Comparison of ENCODE assay signal across 8 mouse cellular contexts in the genomic region with DNA sequence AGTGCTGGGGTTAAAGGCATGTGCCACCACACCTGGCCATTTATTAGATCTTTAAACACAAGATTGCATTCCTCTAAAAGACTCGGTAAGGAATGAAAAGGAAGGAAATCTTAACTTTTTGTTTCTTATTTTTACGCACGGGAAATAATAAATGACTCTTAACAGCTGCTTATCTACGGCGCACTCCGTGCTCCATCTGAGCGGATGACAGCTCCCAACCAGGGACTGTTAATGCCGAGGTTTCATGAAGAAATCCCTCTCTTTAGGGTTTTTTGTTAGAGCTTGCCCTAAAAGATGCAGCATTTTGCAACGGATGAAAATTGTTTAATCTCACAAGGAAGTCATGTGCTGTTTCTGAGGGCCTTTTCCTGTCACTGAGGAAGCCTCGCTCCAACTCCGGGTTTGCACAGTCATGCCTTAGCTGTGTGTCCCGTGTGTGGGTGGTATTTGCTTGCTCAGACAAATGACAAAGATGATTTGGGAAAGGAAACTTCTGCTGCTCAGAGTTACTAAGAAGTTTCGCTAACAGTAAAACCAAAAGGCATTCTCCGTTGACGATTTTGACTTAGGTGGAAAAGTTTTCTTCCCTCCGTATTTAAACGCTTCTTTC. TPM values are rescaled to one million over a fixed set of nuclear protein-coding genes. Genes with fewer than 3 reads are reported as not detected.
A peak's percentile ranks its signal among the peaks of the same experiment; 100 is the strongest.
DNase-seq lines count a peak whose midpoint lies in the region; ATAC-seq lines count a peak whose summit lies in the region.

No protein-coding gene starts in this region.

- peak; percentile 3 for DNase-seq in kidney, adult 11 months
- no peak for DNase-seq in kidney, adult 18-20 months
- peak; percentile 56 for DNase-seq in c-Kit-positive CD71-positive TER-119-positive erythroid progenitor cells, embryonic 14.5 days (ENCODE audit: low spot score)
- DNase-seq in limb, embryonic 10.5 days (ENCODE audit: low spot score), result no peak
- DNase-seq in ovary, adult 18-20 months (ENCODE audit: low spot score), result no peak

- H3K9ac ChIP-seq in kidney, embryonic 16.5 days (replicated peaks; ENCODE audit: low read length), result no peak overlapping the region
- no peak overlapping the region for H3K9ac ChIP-seq in midbrain, embryonic 16.5 days (ENCODE audit: low read depth, low read length)

- H3K4me2 ChIP-seq in kidney, embryonic 16.5 days (replicated peaks; ENCODE audit: low read depth, low read length), result peak overlapping the region; percentile 41
- H3K4me2 ChIP-seq in midbrain, embryonic 16.5 days (ENCODE audit: low read length), result no peak overlapping the region

- no peak overlapping the region for H3K27ac ChIP-seq in kidney, embryonic 16.5 days (ENCODE audit: low read length)
- no peak overlapping the region for H3K27ac ChIP-seq in midbrain, embryonic 16.5 days (ENCODE audit: low read length)
- no peak overlapping the region for H3K27ac ChIP-seq in limb, embryonic 10.5 days

- no peak for ATAC-seq in kidney, embryonic 16.5 days (ENCODE audit: low FRiP score, low TSS enrichment)
- peak; percentile 96 for ATAC-seq in megakaryocyte, adult 5-6 weeks (ENCODE audit: poor library complexity, severe bottlenecking)
- no peak for ATAC-seq in midbrain, embryonic 16.5 days

- H3K9me3 ChIP-seq in kidney, embryonic 16.5 days (ENCODE audit: low read length), result no peaks in the 10 kb centered on the region
- H3K9me3 ChIP-seq in midbrain, embryonic 16.5 days (replicated peaks; ENCODE audit: control insufficient read depth, low read length, poor library complexity, severe bottlenecking), result no peaks in the 10 kb centered on the region
- H3K9me3 ChIP-seq in limb, embryonic 10.5 days (replicated peaks), result no peaks in the 10 kb centered on the region

- H3K4me3 ChIP-seq in kidney, embryonic 16.5 days (ENCODE audit: low read length), result 0 out of 2 replicates have a peak overlapping the region, but pooled peaks have one; percentile 15
- H3K4me3 ChIP-seq in midbrain, embryonic 16.5 days (ENCODE audit: low read depth, low read length), result no peak overlapping the region
- H3K4me3 ChIP-seq in limb, embryonic 10.5 days, result no peak overlapping the region

- no peaks in the 10 kb centered on the region for H3K27me3 ChIP-seq in kidney, embryonic 16.5 days (ENCODE audit: insufficient read depth, low read length)
- H3K27me3 ChIP-seq in midbrain, embryonic 16.5 days (ENCODE audit: control insufficient read depth, insufficient read depth, low read depth, low read length), result no peaks in the 10 kb centered on the region
- no peaks in the 10 kb centered on the region for H3K27me3 ChIP-seq in limb, embryonic 10.5 days (ENCODE audit: low read depth, poor library complexity, severe bottlenecking)

- no peaks in the 10 kb centered on the region for H3K4me1 ChIP-seq in kidney, embryonic 16.5 days (ENCODE audit: insufficient read depth, low read length)
- H3K4me1 ChIP-seq in midbrain, embryonic 16.5 days (ENCODE audit: control insufficient read depth, insufficient read depth, low read length), result no peaks in the 10 kb centered on the region
- no peaks in the 10 kb centered on the region for H3K4me1 ChIP-seq in limb, embryonic 10.5 days

- WGBS in kidney, embryonic 16.5 days, result 59% methylated on average over 17 of the region's 17 CpGs
- 85% methylated on average over 17 of the region's 17 CpGs for WGBS in midbrain, embryonic 16.5 days
- WGBS in limb, embryonic 10.5 days, result 86% methylated on average over 17 of the region's 17 CpGs

- no peaks in the 10 kb centered on the region for H3K36me3 ChIP-seq in kidney, embryonic 16.5 days (ENCODE audit: insufficient read depth, low read length)
- H3K36me3 ChIP-seq in midbrain, embryonic 16.5 days (ENCODE audit: control insufficient read depth, insufficient read depth, low read length), result no peaks in the 10 kb centered on the region
- no peaks in the 10 kb centered on the region for H3K36me3 ChIP-seq in limb, embryonic 10.5 days

RNA-seq across cellular contexts. Expression of a gene that starts 13.1 kb away (rescaled TPM):
- polyA plus RNA-seq in kidney, embryonic 16.5 days (2015; fragmentation: Nextera tagmentation; extraction: Ambion mirVana), result 0.66 and 0.68 TPM in 2 replicates
- 29.0 and 36.0 TPM in 2 replicates for total RNA-seq in megakaryocyte, adult 5-6 weeks (2015)
- total RNA-seq in megakaryocyte, adult 5-6 weeks (2017), result 16.3 and 18.5 TPM in 2 replicates
- polyA plus RNA-seq in midbrain, embryonic 16.5 days (2015; fragmentation: Nextera tagmentation; extraction: Ambion mirVana), result 0.46 and 0.48 TPM in 2 replicates
- polyA plus RNA-seq in limb, embryonic 10.5 days (2016; fragmentation: Nextera tagmentation; extraction: Ambion mirVana), result 0.14 and 0.49 TPM in 2 replicates

RNA-seq across cellular contexts. Expression of a gene that starts 32.5 kb away (rescaled TPM):
- 28.9 and 29.1 TPM in 2 replicates for polyA plus RNA-seq in kidney, embryonic 16.5 days (2015; fragmentation: Nextera tagmentation; extraction: Ambion mirVana)
- total RNA-seq in megakaryocyte, adult 5-6 weeks (2015), result 5.8 and 17.2 TPM in 2 replicates
- 11.1 and 13.2 TPM in 2 replicates for total RNA-seq in megakaryocyte, adult 5-6 weeks (2017)
- polyA plus RNA-seq in midbrain, embryonic 16.5 days (2015; fragmentation: Nextera tagmentation; extraction: Ambion mirVana), result 40.5 and 43.0 TPM in 2 replicates
- 24.7 and 25.5 TPM in 2 replicates for polyA plus RNA-seq in limb, embryonic 10.5 days (2016; fragmentation: Nextera tagmentation; extraction: Ambion mirVana)

RNA-seq across cellular contexts. Expression of a gene that starts 32.9 kb away (rescaled TPM):
- not detected in 2 replicates for polyA plus RNA-seq in kidney, embryonic 16.5 days (2015; fragmentation: Nextera tagmentation; extraction: Ambion mirVana)
- 6.8 and 8.2 TPM in 2 replicates for total RNA-seq in megakaryocyte, adult 5-6 weeks (2015)
- total RNA-seq in megakaryocyte, adult 5-6 weeks (2017), result 4.3 and 5.5 TPM in 2 replicates
- polyA plus RNA-seq in midbrain, embryonic 16.5 days (2015; fragmentation: Nextera tagmentation; extraction: Ambion mirVana), result not detected in 2 replicates
- not detected in 2 replicates for polyA plus RNA-seq in limb, embryonic 10.5 days (2016; fragmentation: Nextera tagmentation; extraction: Ambion mirVana)

RNA-seq across cellular contexts. Expression of a gene that starts 54.5 kb away (rescaled TPM):
- 8.6 and 9.5 TPM in 2 replicates for polyA plus RNA-seq in kidney, embryonic 16.5 days (2015; fragmentation: Nextera tagmentation; extraction: Ambion mirVana)
- total RNA-seq in megakaryocyte, adult 5-6 weeks (2015), result 8.6 and 11.2 TPM in 2 replicates
- total RNA-seq in megakaryocyte, adult 5-6 weeks (2017), result 13.4 and 15.1 TPM in 2 replicates
- 3.2 and 4.5 TPM in 2 replicates for polyA plus RNA-seq in midbrain, embryonic 16.5 days (2015; fragmentation: Nextera tagmentation; extraction: Ambion mirVana)
- polyA plus RNA-seq in limb, embryonic 10.5 days (2016; fragmentation: Nextera tagmentation; extraction: Ambion mirVana), result 14.0 and 15.7 TPM in 2 replicates

Comparison
In these comparisons a context has a peak if more than half of its experiments do, and no peak if none do; other contexts are left out.
1. DNase-seq: peak in kidney, adult 11 months (single experiment) and c-Kit-positive CD71-positive TER-119-positive erythroid progenitor cells, embryonic 14.5 days (single experiment); none in kidney, adult 18-20 months (single experiment), limb, embryonic 10.5 days (single experiment) and ovary, adult 18-20 months (single experiment).